Mouse (Mus musculus): ENCODE measurements around the gene Dock1. TPM values are rescaled to one million over a fixed set of nuclear protein-coding genes. Genes with fewer than 3 reads are reported as not detected.

Dock1 gene
- total and polyA plus RNA-seq, 2 experiments from 2014 or later, result 8.0 to 15.2 TPM

DNA sequence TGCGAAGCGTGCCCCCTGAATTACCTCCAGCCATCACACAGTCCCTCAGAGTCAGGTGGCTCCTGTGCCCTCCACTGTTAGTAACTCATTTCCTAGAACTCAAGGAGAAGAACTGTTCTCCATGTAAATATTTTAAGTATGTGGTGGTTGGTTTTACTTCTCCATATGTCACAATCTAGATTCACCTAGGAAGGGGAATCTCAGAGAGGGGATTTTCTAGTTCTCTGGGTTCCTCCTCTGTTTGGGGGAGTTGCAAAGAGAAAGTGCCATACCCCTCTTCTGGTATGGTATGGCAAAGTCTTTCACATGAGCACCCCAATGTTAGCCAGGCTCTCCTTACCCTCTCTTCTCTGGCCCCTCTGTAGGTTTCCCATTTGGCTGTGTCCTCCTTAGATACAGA lies 525.2 kb downstream of the Dock1 start:
- Histone ChIP-seq H3K4me2 (ENCODE audit: low read depth, low read length) (no peak overlapping the region), H3K9me3 (ENCODE audit: low read length) (no peaks in the 10 kb centered on the region), H3K27me3 (ENCODE audit: insufficient read depth, low read length) (no peaks in the 10 kb centered on the region), H3K27ac (no peak overlapping the region), H3K4me1 (ENCODE audit: insufficient read depth, low read length) (no peaks in the 10 kb centered on the region), H3K36me3 (ENCODE audit: insufficient read depth, low read length) (no peaks in the 10 kb centered on the region), H3K9ac (replicated peaks; ENCODE audit: low read length) (no peak overlapping the region), H3K4me3 (ENCODE audit: low read length) (no peak overlapping the region)
- WGBS, result 88% methylated on average over 2 of the region's 2 CpGs
- no peak for ATAC-seq
- no peak for DNase-seq (ENCODE audit: low spot score)
- TF ChIP-seq CTCF (IDR thresholded peaks at IDR 0.05; ENCODE audit: low read depth), result no peak

DNA sequence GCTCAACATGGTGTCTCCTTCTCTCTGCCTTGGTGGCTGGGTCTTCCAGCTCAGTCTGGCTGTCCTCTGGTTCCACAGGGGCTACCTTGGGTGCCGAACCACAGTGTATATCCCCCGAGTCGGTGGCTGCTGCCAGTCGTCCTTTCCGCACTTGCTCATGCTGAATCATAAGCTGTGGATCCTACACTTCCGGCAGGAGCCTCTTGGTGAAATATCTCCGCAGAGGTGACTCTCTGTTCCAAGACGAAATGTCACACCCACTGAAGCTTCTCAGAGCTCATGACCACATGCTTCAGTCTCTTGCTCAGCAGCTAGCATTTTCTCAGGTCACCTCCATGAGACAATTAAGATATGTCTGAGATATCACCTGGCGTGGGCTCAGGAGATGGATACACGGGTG lies 526.4 kb downstream of the Dock1 start:
- Histone ChIP-seq H3K4me3 (ENCODE audit: low read length) (no peak overlapping the region), H3K9ac (replicated peaks; ENCODE audit: low read length) (no peak overlapping the region), H3K9me3 (ENCODE audit: low read length) (no peaks in the 10 kb centered on the region), H3K36me3 (ENCODE audit: insufficient read depth, low read length) (no peaks in the 10 kb centered on the region), H3K27me3 (ENCODE audit: insufficient read depth, low read length) (no peaks in the 10 kb centered on the region), H3K4me1 (ENCODE audit: insufficient read depth, low read length) (no peaks in the 10 kb centered on the region), H3K4me2 (ENCODE audit: low read depth, low read length) (no peak overlapping the region), H3K27ac (no peak overlapping the region)
- 93% methylated on average over 10 of the region's 10 CpGs for WGBS
- no peak for TF ChIP-seq CTCF (IDR thresholded peaks at IDR 0.05; ENCODE audit: low read depth)
- DNase-seq (ENCODE audit: low spot score) (no peak), ATAC-seq (no peak)

DNA sequence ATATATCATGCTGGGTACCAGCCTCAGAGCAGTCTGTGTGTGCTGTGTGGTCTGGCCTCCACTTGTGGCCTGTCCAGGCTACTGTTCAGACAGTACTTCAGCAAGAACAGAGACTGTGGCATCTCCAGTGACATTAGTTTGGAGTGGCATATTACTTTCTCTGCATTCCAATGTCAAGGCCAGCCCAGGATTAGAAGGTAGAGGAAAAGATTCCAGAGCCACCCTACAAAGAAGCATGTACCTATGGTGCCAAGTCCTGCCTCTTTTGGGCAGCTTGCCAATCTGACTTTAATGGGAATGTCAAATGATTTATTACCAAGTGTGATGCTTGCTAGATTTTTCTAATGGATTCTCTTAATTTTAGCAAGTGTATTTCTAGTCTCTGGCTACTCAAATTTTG lies 533.5 kb downstream of the Dock1 start:
- H3K36me3 ChIP-seq (ENCODE audit: insufficient read depth, low read length), result no peaks in the 10 kb centered on the region
- no peak overlapping the region for H3K4me3 ChIP-seq (ENCODE audit: low read length)
- no peaks in the 10 kb centered on the region for H3K9me3 ChIP-seq (ENCODE audit: low read length)
- H3K27ac ChIP-seq, result no peak overlapping the region
- ATAC-seq, result no peak
- TF ChIP-seq CTCF (IDR thresholded peaks at IDR 0.05; ENCODE audit: low read depth), result no peak
- peak; percentile 51 for DNase-seq (ENCODE audit: low spot score)
- no peaks in the 10 kb centered on the region for H3K27me3 ChIP-seq (ENCODE audit: insufficient read depth, low read length)
- H3K9ac ChIP-seq (replicated peaks; ENCODE audit: low read length), result no peak overlapping the region
- H3K4me2 ChIP-seq (ENCODE audit: low read depth, low read length), result no peak overlapping the region
- H3K4me1 ChIP-seq (ENCODE audit: insufficient read depth, low read length), result no peaks in the 10 kb centered on the region

DNA sequence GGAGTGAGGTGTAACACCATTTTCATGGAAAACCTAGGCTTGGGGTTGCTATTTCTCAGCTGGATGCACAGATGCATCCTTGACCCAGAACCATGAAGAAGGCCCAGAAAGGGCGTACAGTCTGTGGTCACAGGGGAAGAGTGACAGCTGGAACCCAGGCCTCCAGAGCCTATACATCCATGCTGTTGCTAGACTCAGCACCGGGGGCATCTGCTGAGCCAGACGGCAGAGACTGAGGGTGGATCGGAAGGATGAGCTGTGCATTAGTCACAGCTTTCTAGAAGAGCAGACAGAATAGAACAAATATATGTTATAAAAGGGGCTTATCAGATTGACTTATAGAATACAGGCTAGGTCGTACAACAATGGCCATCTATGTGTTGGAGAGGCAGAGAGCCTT lies 534.7 kb downstream of the Dock1 start:
- H3K36me3 ChIP-seq (ENCODE audit: insufficient read depth, low read length), result no peaks in the 10 kb centered on the region

DNA sequence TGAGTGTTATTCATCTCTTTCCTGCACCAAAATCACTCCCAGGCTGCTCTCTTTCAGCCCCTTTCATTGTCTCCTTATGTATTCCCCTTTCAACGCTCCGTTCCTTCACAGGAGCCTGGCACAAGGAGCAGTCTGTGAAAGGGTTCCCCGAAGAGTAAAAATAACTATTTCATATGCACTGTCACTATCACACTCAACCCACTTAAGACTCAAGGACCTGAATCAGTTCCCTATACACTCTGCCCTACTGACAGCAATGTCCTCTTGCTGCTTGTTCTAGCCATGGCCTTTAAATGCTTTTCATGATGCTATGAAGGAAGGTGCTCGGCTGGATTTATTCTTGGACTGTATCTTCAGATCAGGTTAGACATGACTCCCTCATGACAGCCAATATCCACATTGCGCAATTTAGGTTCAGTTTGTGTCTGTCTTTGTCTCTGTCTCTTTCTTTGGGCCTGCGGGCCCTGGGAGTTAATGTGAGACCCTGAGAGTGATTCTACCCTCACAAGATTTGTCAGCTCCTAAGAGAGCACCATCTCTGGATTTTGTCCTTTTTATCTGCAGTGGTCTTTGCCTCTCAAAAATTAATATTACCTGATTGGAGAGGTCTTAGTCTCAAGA lies 538.6 kb downstream of the Dock1 start:
- H3K27ac ChIP-seq, result no peak overlapping the region
- H3K4me3 ChIP-seq (ENCODE audit: low read length), result no peak overlapping the region
- H3K4me1 ChIP-seq (ENCODE audit: insufficient read depth, low read length), result no peaks in the 10 kb centered on the region
- H3K36me3 ChIP-seq (ENCODE audit: insufficient read depth, low read length), result no peaks in the 10 kb centered on the region
- DNase-seq (ENCODE audit: low spot score), result no peak
- 82% methylated on average over 6 of the region's 6 CpGs for WGBS
- H3K9me3 ChIP-seq (ENCODE audit: low read length), result no peaks in the 10 kb centered on the region
- ATAC-seq, result no peak
- no peak overlapping the region for H3K9ac ChIP-seq (replicated peaks; ENCODE audit: low read length)
- no peak overlapping the region for H3K4me2 ChIP-seq (ENCODE audit: low read depth, low read length)
- no peak for TF ChIP-seq CTCF (IDR thresholded peaks at IDR 0.05; ENCODE audit: low read depth)
- H3K27me3 ChIP-seq (ENCODE audit: insufficient read depth, low read length), result no peaks in the 10 kb centered on the region

More for the DNA sequence above, 534.7 kb downstream of the Dock1 start:
- Histone ChIP-seq H3K4me1 (ENCODE audit: insufficient read depth, low read length) (no peaks in the 10 kb centered on the region), H3K9me3 (ENCODE audit: low read length) (no peaks in the 10 kb centered on the region), H3K4me2 (ENCODE audit: low read depth, low read length) (no peak overlapping the region), H3K27me3 (ENCODE audit: insufficient read depth, low read length) (no peaks in the 10 kb centered on the region), H3K4me3 (ENCODE audit: low read length) (no peak overlapping the region), H3K27ac (no peak overlapping the region), H3K9ac (replicated peaks; ENCODE audit: low read length) (no peak overlapping the region)
- DNase-seq (ENCODE audit: low spot score), result peak; percentile 16
- ATAC-seq, result no peak
- WGBS, result 59% methylated on average over 5 of the region's 5 CpGs
- TF ChIP-seq CTCF (IDR thresholded peaks at IDR 0.05; ENCODE audit: low read depth), result no peak

DNA sequence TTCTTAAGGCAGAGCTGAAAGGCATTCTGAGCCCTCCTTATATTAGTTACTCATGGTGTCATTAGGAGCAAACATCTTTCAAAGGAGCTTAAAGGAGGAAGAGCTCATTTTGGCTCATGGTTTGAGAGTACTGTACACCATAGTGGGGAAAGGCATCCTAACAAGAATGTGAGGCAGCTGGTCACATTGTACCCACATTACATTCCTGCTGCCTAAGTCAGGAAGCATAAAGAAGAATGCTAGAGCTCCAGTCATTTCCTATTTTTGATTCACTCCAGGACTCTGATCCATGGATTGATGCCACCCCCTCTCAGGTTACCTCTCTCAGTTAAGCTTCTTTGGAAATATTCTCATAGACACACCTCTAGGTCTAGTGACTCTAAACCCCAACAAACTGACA lies 539.8 kb downstream of the Dock1 start:
- H3K9me3 ChIP-seq (ENCODE audit: low read length), result no peaks in the 10 kb centered on the region
- H3K9ac ChIP-seq (replicated peaks; ENCODE audit: low read length), result no peak overlapping the region
- no peak overlapping the region for H3K4me2 ChIP-seq (ENCODE audit: low read depth, low read length)
- no peak overlapping the region for H3K27ac ChIP-seq
- H3K4me1 ChIP-seq (ENCODE audit: insufficient read depth, low read length), result no peaks in the 10 kb centered on the region
- no peaks in the 10 kb centered on the region for H3K36me3 ChIP-seq (ENCODE audit: insufficient read depth, low read length)
- ATAC-seq, result no peak
- no peak overlapping the region for H3K4me3 ChIP-seq (ENCODE audit: low read length)
- TF ChIP-seq CTCF (IDR thresholded peaks at IDR 0.05; ENCODE audit: low read depth), result no peak
- H3K27me3 ChIP-seq (ENCODE audit: insufficient read depth, low read length), result no peaks in the 10 kb centered on the region
- no peak for DNase-seq (ENCODE audit: low spot score)

DNA sequence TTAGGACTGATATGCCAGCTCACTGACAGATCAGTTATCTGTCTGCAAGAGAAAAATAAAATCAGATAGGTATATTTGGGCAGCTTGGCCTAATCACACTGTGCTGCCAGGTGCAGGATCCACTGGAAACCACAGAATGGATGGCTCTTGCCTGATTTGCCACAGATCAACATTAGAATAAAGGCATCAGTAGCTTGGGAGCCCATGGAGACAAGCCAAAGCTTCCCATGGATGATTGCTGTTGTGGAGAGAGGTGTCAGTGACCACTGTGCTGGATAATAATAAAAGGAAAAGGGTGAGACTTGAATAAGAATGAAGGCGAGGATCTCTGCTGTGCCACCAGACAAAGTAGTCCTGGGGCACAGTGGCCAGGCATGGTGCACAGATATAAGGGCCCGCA lies 540.4 kb downstream of the Dock1 start:
- 69% methylated on average over 2 of the region's 2 CpGs for WGBS
- DNase-seq (ENCODE audit: low spot score) (peak; percentile 40), ATAC-seq (no peak)
- no peak overlapping the region for H3K4me3 ChIP-seq (ENCODE audit: low read length)
- no peak overlapping the region for H3K9ac ChIP-seq (replicated peaks; ENCODE audit: low read length)
- no peak for TF ChIP-seq CTCF (IDR thresholded peaks at IDR 0.05; ENCODE audit: low read depth)
- no peaks in the 10 kb centered on the region for H3K9me3 ChIP-seq (ENCODE audit: low read length)
- H3K4me1 ChIP-seq (ENCODE audit: insufficient read depth, low read length), result no peaks in the 10 kb centered on the region
- no peak overlapping the region for H3K27ac ChIP-seq
- H3K27me3 ChIP-seq (ENCODE audit: insufficient read depth, low read length), result no peaks in the 10 kb centered on the region
- H3K4me2 ChIP-seq (ENCODE audit: low read depth, low read length), result no peak overlapping the region
- H3K36me3 ChIP-seq (ENCODE audit: insufficient read depth, low read length), result no peaks in the 10 kb centered on the region

All from hindbrain, postnatal 0 days (tissue).